Mouse (Mus musculus) ES-E14 (cell line): Measurements from ENCODE around the gene Snx7.

Source experiments
- CHD2 ChIP-seq: IDR thresholded peaks from 2 replicates; pipeline ENCODE4 v1.6.1; 2014; ENCODE audit warnings: mild to moderate bottlenecking, low read depth, low read length, inconsistent platforms
- HCFC1 ChIP-seq: IDR thresholded peaks from 2 replicates; pipeline ENCODE4 v1.6.1; 2012; ENCODE audit warnings: low read length, inconsistent platforms, borderline replicate concordance; ENCODE audit not compliant: insufficient read depth

- TF ChIP-seq HCFC1 (no peak), CHD2 (no peak)
Measured at GRCm38 (mm10) chr3:117873209-117873863, 4.6 kb upstream of the Snx7 start.
